Mouse (Mus musculus): ENCODE data around the gene Rab3gap2.

Gene Rab3gap2

GRCm38 (mm10) chr1:185203909-185204661 is at the start of gene Rab3gap2:
Rab3gap2 (plus strand) TSS chr1:185204117.
- DNase-seq (ENCODE audit: low spot score) = peak; percentile 99

DNA sequence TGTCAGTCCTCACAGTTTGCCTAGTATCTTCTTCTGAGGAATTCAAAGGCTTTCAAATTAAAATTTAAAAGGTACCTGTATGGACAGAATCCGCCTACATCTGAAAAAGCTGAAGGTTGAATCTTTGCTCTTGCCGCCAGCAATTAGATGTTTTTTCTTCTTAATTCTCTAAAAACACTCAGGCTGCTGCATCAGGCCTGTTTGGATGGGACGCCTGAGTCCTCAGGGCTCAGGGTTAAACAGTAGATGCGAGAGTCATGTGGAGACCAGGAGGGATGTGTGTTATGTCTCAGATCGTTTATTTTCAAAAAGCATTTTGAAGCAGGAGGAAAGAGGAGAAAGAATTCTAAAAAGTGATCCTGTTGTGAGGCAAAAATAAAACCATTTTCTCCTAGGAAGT is 30.3 kb upstream of the Rab3gap2 start:
- no peak for DNase-seq (ENCODE audit: low spot score)

GRCm38 (mm10) chr1:185177860-185178259 is 26.1 kb upstream of the Rab3gap2 start:
- DNase-seq (ENCODE audit: low spot score) = no peak

DNA sequence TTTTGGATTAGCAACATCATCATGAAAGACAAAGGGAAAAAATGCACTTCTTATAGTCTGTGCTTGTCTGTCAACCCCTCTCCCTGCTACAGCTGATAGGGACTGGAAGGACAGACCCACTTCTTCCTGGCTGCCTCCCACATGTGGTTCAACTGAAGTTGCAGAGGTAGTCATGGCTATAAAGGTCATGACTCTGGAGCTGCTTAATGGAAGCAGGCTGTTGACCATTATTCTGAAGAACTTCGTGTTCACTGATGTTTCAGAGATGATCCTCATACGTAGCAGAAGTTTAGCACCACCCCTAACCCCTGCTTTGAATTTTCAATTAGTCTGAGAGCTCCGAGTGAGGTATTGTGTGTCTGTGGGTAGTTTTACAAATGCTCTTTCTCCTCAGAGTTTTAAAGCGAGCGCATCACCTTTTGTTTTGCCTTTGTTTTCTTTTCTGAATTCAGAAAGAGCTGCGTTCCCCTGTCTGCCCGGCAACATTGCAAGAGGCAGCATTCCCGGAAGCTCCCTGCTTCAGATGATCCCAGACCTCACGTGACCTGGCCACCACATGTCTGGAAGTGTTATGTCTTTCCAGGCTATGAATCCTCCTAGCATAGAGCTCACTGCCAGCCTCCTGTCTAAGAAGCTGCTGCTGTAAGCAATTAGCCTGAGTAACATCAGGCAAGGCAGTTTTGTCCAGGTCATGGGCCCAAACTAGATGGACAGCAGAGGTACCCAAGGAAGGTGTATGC is 20.2 kb upstream of the Rab3gap2 start:
- DNase-seq (ENCODE audit: low spot score) = peak; percentile 43

DNA sequence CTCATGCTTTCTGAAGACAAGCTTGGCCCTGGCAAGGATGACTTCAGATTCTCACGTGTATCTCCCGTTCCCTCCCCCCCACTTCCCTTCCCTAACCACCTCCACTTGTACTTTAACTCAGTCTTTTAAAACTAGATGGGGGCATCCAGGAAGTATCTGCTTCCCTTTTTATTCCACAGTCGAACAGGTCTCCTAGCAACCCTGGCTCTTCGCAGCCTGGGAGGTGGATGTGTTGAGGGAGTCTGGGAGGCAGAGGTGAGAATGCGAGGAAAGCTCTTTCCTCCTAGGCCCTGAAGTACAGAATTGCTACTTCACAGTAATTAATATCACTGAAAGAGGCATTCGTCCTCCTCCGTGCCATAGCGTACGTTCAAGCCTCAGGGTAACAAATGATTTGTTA is 18.4 kb upstream of the Rab3gap2 start:
- DNase-seq (ENCODE audit: low spot score) = no peak

DNA sequence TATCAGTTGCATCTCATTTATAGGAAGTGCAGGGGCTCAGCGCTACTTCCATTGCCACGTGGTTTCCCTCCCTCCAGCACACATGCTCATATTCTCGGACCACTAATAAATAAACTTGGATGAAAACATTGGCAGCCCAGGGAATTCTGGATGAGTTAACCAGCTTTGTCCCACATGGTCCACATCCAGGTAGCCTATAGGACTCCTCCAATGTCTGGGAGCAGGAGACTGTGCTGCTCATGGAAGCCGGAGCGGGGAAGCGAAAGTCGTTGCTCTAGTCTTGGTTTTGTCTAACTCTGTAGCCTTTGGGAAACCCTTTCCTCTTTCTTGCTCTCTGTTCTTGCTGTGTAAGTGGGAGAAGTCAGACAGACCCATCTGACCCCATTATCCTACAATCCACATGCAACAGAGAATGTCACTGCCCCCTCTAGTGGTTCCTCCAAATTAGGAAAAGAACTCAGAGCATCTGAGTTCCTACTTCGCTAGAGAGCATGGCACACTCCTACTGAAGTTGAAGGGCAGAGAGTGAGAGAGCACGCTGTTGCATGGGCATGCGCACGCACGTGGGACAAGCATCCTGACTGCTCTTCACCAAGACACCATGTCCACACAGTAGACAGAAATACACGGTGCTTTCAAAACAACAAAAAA is 16.7 kb upstream of the Rab3gap2 start:
- peak; percentile 53 for DNase-seq (ENCODE audit: low spot score)

DNA sequence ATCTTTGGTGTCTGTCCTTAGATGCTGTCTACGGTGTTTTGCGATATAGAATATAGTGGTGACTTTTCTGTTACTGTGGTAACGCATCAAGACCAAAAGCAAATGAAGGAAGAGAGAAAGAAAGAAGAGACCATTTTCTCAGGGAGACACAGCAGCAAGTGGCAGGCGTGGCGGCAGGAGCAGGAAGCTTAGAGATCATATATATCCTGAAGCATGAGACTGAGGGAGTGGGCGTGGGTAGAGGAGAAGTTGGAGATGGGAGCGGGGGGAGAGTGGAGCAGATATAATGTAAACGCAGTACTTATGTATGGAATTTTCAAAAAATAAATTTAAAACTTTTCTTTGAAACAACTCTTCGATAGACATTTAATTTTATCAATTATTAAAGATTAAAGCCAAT is 14.0 kb upstream of the Rab3gap2 start:
- no peak for DNase-seq (ENCODE audit: low spot score)

- DNase-seq (ENCODE audit: low spot score) = no peak
Observed at GRCm38 (mm10) chr1:185192087-185192486, 11.8 kb upstream of the Rab3gap2 start.

DNA sequence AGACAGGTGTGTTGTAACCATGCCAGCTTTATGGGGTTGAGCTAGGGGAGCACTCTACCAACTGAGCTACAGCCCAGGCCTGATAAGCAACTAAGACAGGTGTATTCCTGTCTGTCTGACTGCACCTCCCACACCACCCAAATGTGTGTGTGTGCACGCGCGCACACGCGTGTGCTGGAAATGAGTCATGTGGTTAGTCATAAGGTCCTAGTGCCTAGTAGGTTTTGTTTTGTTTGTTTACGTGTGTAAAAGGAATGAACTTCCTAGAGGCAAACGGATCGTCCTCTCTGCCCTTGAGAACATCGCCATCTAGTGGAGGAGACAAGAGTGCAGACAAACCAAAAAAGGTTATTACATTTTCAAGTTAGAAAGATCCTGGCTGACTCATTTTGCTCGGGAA is 10.4 kb upstream of the Rab3gap2 start:
- no peak for DNase-seq (ENCODE audit: low spot score)

GRCm38 (mm10) chr1:185196323-185196722 is 7.6 kb upstream of the Rab3gap2 start:
- no peak for DNase-seq (ENCODE audit: low spot score)

DNA sequence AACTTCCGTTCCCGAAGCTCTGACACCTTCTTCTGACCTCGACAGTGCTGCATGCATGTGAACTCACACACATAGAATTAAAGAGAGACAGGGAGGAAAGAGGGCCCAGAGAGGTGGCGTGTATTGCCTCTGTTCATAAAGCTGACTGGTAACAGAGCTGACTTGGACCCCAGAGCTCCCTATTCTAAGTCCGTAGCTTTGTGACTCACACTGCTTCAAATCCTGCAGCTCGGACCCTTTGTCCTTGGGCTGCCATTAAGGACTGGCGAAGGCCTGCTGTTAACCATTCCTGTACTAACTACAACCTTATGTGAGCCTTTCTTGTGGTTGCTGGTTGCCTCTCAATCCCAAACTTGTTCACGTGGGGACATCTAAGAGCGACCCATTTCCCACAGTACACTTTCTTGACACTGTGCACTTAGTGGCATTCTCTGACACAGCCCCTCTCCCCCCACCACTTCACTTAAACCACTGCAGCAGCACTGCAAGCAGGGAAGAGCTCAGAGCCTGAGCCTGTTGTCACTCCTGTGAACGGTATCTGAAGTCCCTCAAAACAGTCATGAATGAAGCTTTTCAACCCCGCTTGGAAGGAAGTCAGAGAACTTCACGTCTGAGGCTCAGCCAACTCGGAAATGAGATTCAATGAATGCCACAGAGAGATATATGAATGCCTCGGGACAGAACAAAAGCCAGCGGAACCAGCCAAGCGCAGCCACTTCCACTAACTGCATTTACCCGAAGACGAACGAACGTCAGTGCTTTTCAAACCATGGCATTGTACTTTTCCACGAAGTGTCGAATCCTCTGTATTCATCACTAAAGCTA is 3.1 kb upstream of the Rab3gap2 start:
- no peak for DNase-seq (ENCODE audit: low spot score)

DNA sequence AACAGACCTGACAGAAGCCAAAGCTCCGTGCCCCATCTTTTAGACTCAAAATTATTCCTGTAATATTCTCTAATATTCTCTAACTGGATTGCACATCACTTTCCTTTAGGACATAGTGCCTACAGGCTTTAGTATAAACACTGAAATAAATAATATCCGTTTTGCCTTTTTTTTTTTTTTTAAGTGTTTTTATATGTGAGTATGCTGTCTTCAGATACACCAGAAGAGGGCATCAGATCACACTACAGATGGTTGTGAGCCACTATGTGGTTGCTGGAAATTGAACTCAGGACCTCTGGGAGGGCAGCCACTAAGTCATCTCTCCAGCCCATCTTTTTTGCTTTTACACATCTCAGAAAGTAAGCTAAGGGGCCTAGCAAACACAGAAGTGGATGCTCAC is 1.9 kb upstream of the Rab3gap2 start:
- no peak for DNase-seq (ENCODE audit: low spot score)

GRCm38 (mm10) chr1:185203196-185203908 is 565 bp upstream of the Rab3gap2 start:
- DNase-seq (ENCODE audit: low spot score) = no peak

DNA sequence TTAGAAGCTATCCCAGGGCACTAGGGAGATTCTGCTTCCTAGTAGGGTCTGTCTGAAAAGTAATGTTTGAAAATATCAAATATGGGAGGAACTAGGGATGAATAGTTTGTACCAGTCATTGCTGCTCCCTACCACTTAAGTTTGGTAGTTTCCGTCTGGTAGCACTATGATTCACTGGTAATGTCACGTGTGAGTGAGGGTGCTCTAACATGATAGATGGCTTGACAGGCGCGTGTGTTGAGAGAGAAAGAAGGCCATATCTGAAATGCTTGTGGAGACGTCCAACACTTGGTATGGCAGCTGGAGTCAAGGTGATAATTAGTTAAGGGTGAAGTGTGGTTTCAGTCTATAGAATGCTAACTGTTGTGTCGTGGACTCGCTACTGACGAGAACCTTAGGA is 1.2 kb downstream of the Rab3gap2 start:
- no peak for DNase-seq (ENCODE audit: low spot score)

DNA sequence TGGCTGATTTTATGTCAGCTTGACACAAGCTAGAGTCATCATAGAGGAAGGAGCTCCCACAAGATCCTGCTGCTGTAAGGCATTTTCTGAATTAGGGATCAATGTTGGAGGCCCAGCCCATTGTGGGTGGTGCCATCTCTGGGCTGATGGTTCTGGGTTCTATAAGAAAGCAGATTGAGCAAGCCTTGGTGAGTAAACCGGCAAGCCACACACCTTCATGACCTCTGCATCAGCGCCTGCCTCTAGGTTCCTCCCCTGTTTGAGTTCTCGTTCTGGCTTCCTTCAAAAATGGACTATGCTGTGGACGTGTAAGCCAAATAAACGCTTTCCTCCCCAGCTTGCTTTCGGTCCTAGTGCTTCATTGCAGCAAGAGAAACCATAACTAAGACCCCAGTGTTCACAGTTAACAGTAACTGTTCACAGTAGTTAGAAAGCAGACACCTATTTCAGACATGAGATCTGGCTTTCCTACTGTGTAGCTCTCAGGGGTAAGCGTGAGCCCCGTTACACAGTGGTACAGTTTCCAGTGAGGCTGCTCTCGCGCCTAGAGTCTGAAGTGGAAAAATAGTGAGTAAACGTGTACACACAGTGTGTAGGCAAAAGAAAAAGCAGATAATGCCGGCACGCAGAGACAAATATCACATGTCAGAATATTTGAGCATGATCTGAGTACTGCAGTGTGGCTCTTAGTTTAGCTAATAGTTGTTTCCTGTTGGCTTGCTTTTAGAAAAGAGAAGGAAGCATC is 4.1 kb downstream of the Rab3gap2 start:
- no peak for DNase-seq (ENCODE audit: low spot score)

- DNase-seq (ENCODE audit: low spot score) = no peak
Observed at GRCm38 (mm10) chr1:185208766-185209165, 4.8 kb downstream of the Rab3gap2 start.

DNA sequence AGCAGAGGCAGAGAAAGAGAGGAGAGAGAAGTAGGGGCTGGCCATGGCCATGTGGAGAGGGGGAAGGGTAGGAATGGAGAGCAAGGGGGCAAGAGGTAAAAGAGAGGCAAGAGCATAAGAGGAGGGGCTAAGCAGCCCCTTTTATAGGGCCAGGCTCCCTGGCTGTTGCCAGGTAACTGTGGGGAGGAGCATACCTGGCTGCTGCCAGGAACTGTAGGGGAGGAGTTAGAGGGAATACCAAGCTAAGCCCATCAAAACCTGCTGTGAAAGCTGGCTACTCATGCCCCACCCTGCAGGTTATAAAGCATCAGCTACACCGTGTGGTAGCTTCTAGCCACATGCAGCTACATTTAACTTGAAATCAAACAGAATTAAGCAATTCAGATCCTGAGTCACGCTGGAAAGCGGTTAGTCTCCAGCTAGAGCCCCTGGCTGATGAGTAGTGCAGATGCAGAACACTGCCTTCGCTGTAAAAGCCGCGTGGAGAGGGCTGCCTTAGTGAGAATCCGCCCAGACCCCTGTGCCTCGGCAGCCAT is 5.8 kb downstream of the Rab3gap2 start:
- DNase-seq (ENCODE audit: low spot score) = no peak

DNA sequence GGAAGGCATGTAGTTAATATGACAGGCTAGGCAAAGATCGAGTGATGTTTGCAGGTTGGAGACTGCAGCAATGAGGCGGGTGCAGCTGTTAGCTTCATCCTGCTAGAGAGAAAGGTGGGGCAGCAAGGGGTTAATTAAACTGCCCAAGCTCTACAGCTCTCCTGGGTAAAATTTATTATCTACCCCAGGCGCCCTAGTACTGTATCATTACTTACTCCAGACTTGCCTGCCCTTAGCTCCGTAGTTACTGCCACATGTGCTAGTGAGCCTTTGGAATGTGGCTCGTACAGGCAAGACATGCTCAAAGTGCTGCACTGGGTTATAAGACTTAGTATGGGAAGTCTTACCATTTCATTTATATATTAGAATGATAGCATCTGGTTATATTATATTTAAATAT is 12.4 kb downstream of the Rab3gap2 start:
- DNase-seq (ENCODE audit: low spot score) = no peak

- no peak for DNase-seq (ENCODE audit: low spot score)
Observed at GRCm38 (mm10) chr1:185216762-185217161, 12.8 kb downstream of the Rab3gap2 start.

- DNase-seq (ENCODE audit: low spot score) = no peak
Observed at GRCm38 (mm10) chr1:185217966-185218365, 14.0 kb downstream of the Rab3gap2 start.

- no peak for DNase-seq (ENCODE audit: low spot score)
Observed at GRCm38 (mm10) chr1:185226889-185227288, 23.0 kb downstream of the Rab3gap2 start.

Measured in ovary, postnatal 14 days (tissue).